Mouse (Mus musculus) heart, postnatal 0 days (tissue): Measurements from ENCODE around the gene Pcnx4.

Experiments used
- CTCF ChIP-seq: IDR thresholded peaks from 2 replicates; pipeline ENCODE4 v1.5.1; 2016; ENCODE audit warnings: antibody characterized with exemption, control low read depth, low read depth
- EP300 ChIP-seq: IDR thresholded peaks from 2 replicates; pipeline ENCODE4 v1.6.1; 2016; ENCODE audit warnings: antibody characterized with exemption, low read depth

DNA sequence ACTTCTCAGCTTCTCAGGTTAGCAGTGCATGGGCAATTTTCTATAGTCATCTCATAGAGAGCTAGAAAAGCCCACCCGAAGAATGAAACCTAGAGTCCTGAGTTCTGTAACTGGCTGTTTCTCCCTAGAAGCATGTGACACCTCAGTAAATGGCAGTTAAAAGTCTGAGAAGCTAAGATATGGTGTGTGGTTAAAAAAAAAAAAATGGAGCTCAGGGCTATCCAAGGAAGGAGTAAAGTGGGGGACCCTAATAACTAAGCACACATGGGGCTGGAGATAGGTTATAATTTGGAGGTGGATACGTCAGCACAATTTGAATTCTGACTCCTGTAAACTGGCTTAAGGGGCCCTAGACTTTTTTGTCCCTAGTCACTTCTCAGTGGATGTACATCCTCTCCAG, 46.9 kb downstream of the Pcnx4 start:
- TF ChIP-seq CTCF = no peak
- no peak for TF ChIP-seq EP300
